Mouse (Mus musculus) hindbrain, embryonic 10.5 days (tissue): ENCODE measurements around the gene Mgp. TPM values are rescaled to one million over a fixed set of nuclear protein-coding genes. Genes with fewer than 3 reads are reported as not detected.
"Not testable (repeated sequence)": the region's sequence is repeated elsewhere in the genome, so short reads cannot be mapped to it uniquely, and the experiment has no call there.

Source experiments
- DNase-seq: peaks from one replicate; pipeline ENCODE4 v3.0.0-alpha.2; 2017; ENCODE audit warnings: low spot score
- H3K27ac ChIP-seq: fragments of 300-500 bp; sonication (generic); 2 replicates; pipeline ENCODE4 v1.5.1; 2016; ENCODE audit warnings: mild to moderate bottlenecking, moderate library complexity
- H3K27me3 ChIP-seq: fragments of 300-500 bp; sonication (generic); 2 replicates; pipeline ENCODE4 v1.6.1; 2016; ENCODE audit warnings: mild to moderate bottlenecking; ENCODE audit not compliant: poor library complexity, insufficient read depth, severe bottlenecking
- H3K36me3 ChIP-seq: fragments of 300-500 bp; sonication (generic); 2 replicates; pipeline ENCODE4 v1.6.1; 2016; ENCODE audit warnings: mild to moderate bottlenecking, moderate library complexity
- H3K4me1 ChIP-seq: fragments of 300-500 bp; sonication (generic); replicated peaks from 2 replicates; pipeline ENCODE4 v1.6.1; 2016; ENCODE audit warnings: mild to moderate bottlenecking
- H3K4me3 ChIP-seq: fragments of 300-500 bp; sonication (generic); 2 replicates; pipeline ENCODE4 v1.5.1; 2016; ENCODE audit warnings: mild to moderate bottlenecking, moderate library complexity
- H3K9me3 ChIP-seq: fragments of 300-500 bp; sonication (generic); 2 replicates; pipeline ENCODE4 v1.6.1; 2016; ENCODE audit warnings: mild to moderate bottlenecking, moderate library complexity
- WGBS: fragments of 180-500 bp; shearing (Covaris S2); methylation state at CpG from one replicate; pipeline ENCODE4 v1.1.7; 2016; 5-methylcytosine and 5-hydroxymethylcytosine counted together
- polyA plus RNA-seq: library from polyadenylated mRNA; unstranded; fragments of >200 nt; fragmentation: Nextera tagmentation; extraction: Ambion mirVana; gene quantifications from 2 replicates; pipeline ENCODE4 v1.2.1, GENCODE M21; 2016

Gene Mgp
- polyA plus RNA-seq, 1 experiment from 2014 or later = 3.3 TPM

DNA sequence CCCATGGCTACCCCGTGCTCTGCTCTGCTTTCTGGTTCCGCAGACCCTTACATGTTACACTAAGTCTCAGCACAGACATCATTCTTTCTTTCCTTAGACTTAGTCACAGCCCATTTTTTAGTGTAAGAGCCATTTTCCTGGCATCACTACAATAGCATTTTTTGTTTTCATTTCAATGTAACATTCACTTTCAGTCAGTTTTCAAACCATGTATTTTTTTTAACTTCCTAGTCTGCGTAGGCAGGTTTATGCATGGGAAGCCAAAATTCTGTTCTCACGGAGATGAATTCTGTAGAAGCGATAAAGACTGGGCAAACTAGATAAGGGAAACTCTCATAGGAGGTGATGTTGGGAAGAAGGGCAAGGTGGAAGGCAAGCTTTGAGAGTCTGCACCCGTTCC is 13.9 kb upstream of the Mgp start:
- WGBS = 94% methylated on average over 6 of the region's 6 CpGs
- no peaks in the 10 kb centered on the region for H3K9me3 ChIP-seq

GRCm38 (mm10) chr6:136889067-136889466 is 13.4 kb upstream of the Mgp start:
- no peak overlapping the region for H3K4me3 ChIP-seq
- no peaks in the 10 kb centered on the region for H3K27me3 ChIP-seq
- no peak overlapping the region for H3K27ac ChIP-seq
- no peaks in the 10 kb centered on the region for H3K36me3 ChIP-seq
- no peak for DNase-seq
- no peaks in the 10 kb centered on the region for H3K9me3 ChIP-seq
- no peaks in the 10 kb centered on the region for H3K4me1 ChIP-seq
- 84% methylated on average over 6 of the region's 6 CpGs for WGBS

More for the DNA sequence above, 13.9 kb upstream of the Mgp start:
- no peaks in the 10 kb centered on the region for H3K27me3 ChIP-seq
- H3K27ac ChIP-seq = no peak overlapping the region
- H3K36me3 ChIP-seq = no peaks in the 10 kb centered on the region
- H3K4me3 ChIP-seq = no peak overlapping the region
- DNase-seq = no peak
- no peaks in the 10 kb centered on the region for H3K4me1 ChIP-seq

DNA sequence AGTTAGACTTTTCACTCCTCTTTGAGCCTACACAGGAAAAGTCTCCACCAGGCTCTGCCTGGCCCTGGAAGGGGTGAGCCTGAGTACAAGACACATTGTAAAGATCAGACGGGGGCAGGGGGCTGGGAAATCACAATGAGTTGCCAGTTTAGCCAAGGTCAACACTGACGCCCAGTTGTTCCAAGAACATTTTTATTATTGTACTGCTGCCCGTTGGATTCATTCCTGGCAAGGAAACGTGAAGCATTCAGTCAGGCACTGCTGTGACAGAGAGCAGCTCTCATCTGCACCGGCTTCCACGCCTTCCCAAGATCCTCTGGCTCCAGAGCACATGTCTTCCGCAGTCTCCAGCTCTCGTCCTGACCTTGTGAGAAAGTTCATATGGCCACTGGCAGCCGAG is 12.2 kb upstream of the Mgp start:
- DNase-seq = no peak
- Histone ChIP-seq H3K4me3 (no peak overlapping the region), H3K27ac (no peak overlapping the region), H3K27me3 (no peaks in the 10 kb centered on the region), H3K9me3 (no peaks in the 10 kb centered on the region), H3K4me1 (no peaks in the 10 kb centered on the region), H3K36me3 (no peaks in the 10 kb centered on the region)
- 81% methylated on average over 9 of the region's 9 CpGs for WGBS

- not testable (repeated sequence) for H3K9me3 ChIP-seq, DNase-seq, H3K27ac ChIP-seq, H3K27me3 ChIP-seq, H3K4me1 ChIP-seq, H3K36me3 ChIP-seq, H3K4me3 ChIP-seq
- 59% methylated on average over 1 of the region's 1 CpGs for WGBS
These were observed 9.1 kb upstream of the Mgp start for GRCm38 (mm10) chr6:136884766-136885165.

GRCm38 (mm10) chr6:136883961-136884360 is 8.3 kb upstream of the Mgp start:
- Histone ChIP-seq H3K27ac (no peak overlapping the region), H3K9me3 (no peaks in the 10 kb centered on the region), H3K27me3 (no peaks in the 10 kb centered on the region), H3K36me3 (no peaks in the 10 kb centered on the region), H3K4me1 (no peaks in the 10 kb centered on the region), H3K4me3 (no peak overlapping the region)
- no peak for DNase-seq
- WGBS = 92% methylated on average over 6 of the region's 6 CpGs

DNA sequence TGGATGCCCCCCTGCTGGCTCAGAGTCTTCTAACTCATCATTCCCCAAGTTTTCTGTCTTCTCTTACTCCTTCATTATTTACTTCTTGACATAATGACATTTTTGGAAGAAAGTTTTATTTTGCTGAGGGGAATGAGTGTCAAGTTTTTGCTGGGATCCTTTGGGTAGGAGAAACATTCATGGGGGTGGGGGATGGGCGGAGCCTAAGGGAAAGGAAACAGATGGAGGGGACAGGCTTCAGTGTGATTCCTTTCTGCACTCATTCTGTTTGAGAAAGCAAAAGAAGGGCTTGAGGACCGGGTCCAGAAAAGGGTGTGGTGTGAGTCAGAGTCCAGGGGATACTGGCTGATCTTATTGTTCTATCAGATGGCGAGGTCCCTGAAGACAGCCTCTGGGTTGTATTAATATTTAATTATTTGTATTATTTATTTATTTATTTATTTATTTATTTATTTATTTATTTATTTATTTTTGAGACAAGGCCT is 7.8 kb upstream of the Mgp start:
- no peak overlapping the region for H3K4me3 ChIP-seq
- H3K27me3 ChIP-seq = no peaks in the 10 kb centered on the region
- H3K36me3 ChIP-seq = no peaks in the 10 kb centered on the region
- no peak overlapping the region for H3K27ac ChIP-seq
- no peaks in the 10 kb centered on the region for H3K4me1 ChIP-seq
- no peak for DNase-seq
- WGBS = 78% methylated on average over 3 of the region's 3 CpGs
- H3K9me3 ChIP-seq = no peaks in the 10 kb centered on the region

DNA sequence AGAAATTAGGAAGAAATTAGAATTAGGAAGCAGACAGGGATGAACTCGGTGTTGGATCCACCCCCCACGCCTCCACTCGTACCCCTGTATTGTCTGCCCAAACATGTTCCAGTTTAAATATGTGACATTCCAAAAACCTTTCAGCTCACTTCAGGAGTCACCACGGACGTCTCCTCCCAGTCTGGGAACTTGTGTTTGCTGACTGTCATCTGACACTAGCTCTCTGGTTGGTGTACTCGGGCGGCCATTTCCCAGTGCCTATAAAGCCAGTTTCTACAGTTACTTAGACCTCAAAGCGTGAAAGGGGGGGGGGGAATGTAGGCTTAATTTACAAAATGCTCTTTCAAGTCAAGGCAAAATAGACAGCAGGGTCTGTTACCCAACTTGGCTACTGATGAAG is 6.1 kb upstream of the Mgp start:
- H3K36me3 ChIP-seq = no peaks in the 10 kb centered on the region
- no peak overlapping the region for H3K4me3 ChIP-seq
- H3K27ac ChIP-seq = no peak overlapping the region
- 74% methylated on average over 8 of the region's 8 CpGs for WGBS
- H3K27me3 ChIP-seq = no peaks in the 10 kb centered on the region
- no peak for DNase-seq
- no peaks in the 10 kb centered on the region for H3K4me1 ChIP-seq
- no peaks in the 10 kb centered on the region for H3K9me3 ChIP-seq

- Histone ChIP-seq H3K4me3 (no peak overlapping the region), H3K4me1 (no peaks in the 10 kb centered on the region), H3K9me3 (no peaks in the 10 kb centered on the region), H3K27me3 (no peaks in the 10 kb centered on the region), H3K36me3 (no peaks in the 10 kb centered on the region), H3K27ac (no peak overlapping the region)
- DNase-seq = no peak
- 80% methylated on average over 8 of the region's 8 CpGs for WGBS
These were observed 1.0 kb downstream of the Mgp start for GRCm38 (mm10) chr6:136874599-136874998.

DNA sequence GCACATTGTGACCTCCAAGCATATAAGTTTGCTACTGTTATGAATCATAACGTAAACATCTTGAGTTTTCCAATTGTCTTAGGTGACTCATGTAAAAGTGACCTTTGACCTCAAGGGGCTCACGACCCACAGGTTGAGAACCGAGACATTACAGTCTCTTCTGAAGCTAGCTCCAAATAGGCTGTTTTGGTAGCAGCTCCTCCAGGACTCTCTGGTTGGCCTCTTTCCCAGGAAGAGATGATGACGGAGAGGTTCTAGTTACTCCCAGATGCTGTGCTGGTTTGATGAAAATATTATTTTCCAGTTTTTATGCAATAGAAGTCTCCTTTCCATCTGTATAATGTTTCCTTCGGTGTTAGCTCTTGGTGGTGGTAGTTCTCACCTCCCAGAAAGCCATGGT is 6.7 kb downstream of the Mgp start:
- Histone ChIP-seq H3K36me3 (no peaks in the 10 kb centered on the region), H3K4me1 (no peaks in the 10 kb centered on the region), H3K4me3 (no peak overlapping the region), H3K27me3 (no peaks in the 10 kb centered on the region), H3K27ac (no peak overlapping the region), H3K9me3 (no peaks in the 10 kb centered on the region)
- no peak for DNase-seq
- WGBS = 81% methylated on average over 5 of the region's 5 CpGs

DNA sequence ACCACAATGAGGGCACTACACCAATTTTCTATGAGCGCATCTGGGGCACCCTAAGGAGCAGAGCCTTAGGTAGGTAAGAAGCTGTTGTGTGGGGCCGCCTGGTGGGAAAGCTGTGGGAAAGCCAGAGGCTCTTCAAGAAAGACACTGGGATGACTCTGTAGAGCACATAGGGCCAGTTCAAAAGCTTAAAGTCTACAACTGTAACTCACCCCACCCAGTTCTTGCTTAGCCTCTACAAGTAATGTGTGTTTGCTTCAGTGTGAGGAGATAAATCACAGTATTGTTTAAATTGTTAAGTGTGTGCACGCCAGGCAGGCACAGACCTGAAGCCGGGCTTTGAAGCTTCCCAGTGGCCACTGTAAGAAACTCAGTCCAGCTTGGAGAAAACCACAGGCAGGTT is 9.5 kb downstream of the Mgp start:
- WGBS = 79% methylated on average over 4 of the region's 4 CpGs
- Histone ChIP-seq H3K4me3 (no peak overlapping the region), H3K27me3 (no peaks in the 10 kb centered on the region), H3K36me3 (no peaks in the 10 kb centered on the region), H3K4me1 (no peaks in the 10 kb centered on the region), H3K9me3 (no peaks in the 10 kb centered on the region), H3K27ac (no peak overlapping the region)
- DNase-seq = no peak

- no peak overlapping the region for H3K27ac ChIP-seq
- no peak overlapping the region for H3K4me3 ChIP-seq
- DNase-seq = no peak
- no peaks in the 10 kb centered on the region for H3K9me3 ChIP-seq
- H3K27me3 ChIP-seq = no peaks in the 10 kb centered on the region
- no peaks in the 10 kb centered on the region for H3K36me3 ChIP-seq
- WGBS = 95% methylated on average over 5 of the region's 5 CpGs
- no peaks in the 10 kb centered on the region for H3K4me1 ChIP-seq
These were observed 10.3 kb downstream of the Mgp start for GRCm38 (mm10) chr6:136865360-136865759.

GRCm38 (mm10) chr6:136861020-136861419 is 14.6 kb downstream of the Mgp start:
- H3K27me3 ChIP-seq = no peaks in the 10 kb centered on the region
- H3K27ac ChIP-seq = no peak overlapping the region
- no peaks in the 10 kb centered on the region for H3K36me3 ChIP-seq
- DNase-seq = peak; percentile 12
- no peaks in the 10 kb centered on the region for H3K9me3 ChIP-seq
- 0 out of 2 replicates have a peak, but pooled peaks cover 7% of the 10 kb centered on the region for H3K4me1 ChIP-seq
- 51% methylated on average over 9 of the region's 9 CpGs for WGBS
- no peak overlapping the region for H3K4me3 ChIP-seq

GRCm38 (mm10) chr6:136858420-136858819 is 17.2 kb downstream of the Mgp start:
- H3K27ac ChIP-seq = peak overlapping the region; percentile 69
- 85% methylated on average over 8 of the region's 8 CpGs for WGBS

GRCm38 (mm10) chr6:136857873-136858260 is 17.8 kb downstream of the Mgp start:
- WGBS = 65% methylated on average over 11 of the region's 11 CpGs
- H3K4me3 ChIP-seq = no peak overlapping the region
- DNase-seq = no peak
- H3K27ac ChIP-seq = peak overlapping the region; percentile 64
- H3K36me3 ChIP-seq = no peaks in the 10 kb centered on the region
- no peaks in the 10 kb centered on the region for H3K9me3 ChIP-seq
- H3K4me1 ChIP-seq = peaks cover 8% of the 10 kb centered on the region; the same call in 1 of the 2 replicates
- no peaks in the 10 kb centered on the region for H3K27me3 ChIP-seq

More at GRCm38 (mm10) chr6:136858420-136858819, 17.2 kb downstream of the Mgp start:
- Histone ChIP-seq H3K27me3 (no peaks in the 10 kb centered on the region), H3K4me3 (no peak overlapping the region), H3K4me1 (0 out of 2 replicates have a peak, but pooled peaks cover 7% of the 10 kb centered on the region), H3K9me3 (no peaks in the 10 kb centered on the region), H3K36me3 (no peaks in the 10 kb centered on the region)
- no peak for DNase-seq
